Mouse (Mus musculus): Measurements from ENCODE around the gene Aptx.

Aptx gene

GRCm38 (mm10) chr4:40673526-40673925, 29.5 kb downstream of the Aptx start:
- DNase-seq (ENCODE audit: low spot score in 2 of 2) = no peak

GRCm38 (mm10) chr4:40666237-40667012, 36.6 kb downstream of the Aptx start:
- DNase-seq (ENCODE audit: low spot score in 2 of 2) = no peak

GRCm38 (mm10) chr4:40651055-40651454, 51.9 kb downstream of the Aptx start:
- no peak for DNase-seq (ENCODE audit: low spot score in 2 of 2)

GRCm38 (mm10) chr4:40649111-40649510, 53.9 kb downstream of the Aptx start:
- no peak for DNase-seq (ENCODE audit: low spot score in 2 of 2)

GRCm38 (mm10) chr4:40643567-40643966, 59.4 kb downstream of the Aptx start:
- no peak for DNase-seq (ENCODE audit: low spot score in 2 of 2)

- no peak for DNase-seq (ENCODE audit: low spot score in 2 of 2)
Observed at GRCm38 (mm10) chr4:40640991-40641390, 62.0 kb downstream of the Aptx start.

Measured in thymus, postnatal 10 days (tissue).